Mouse (Mus musculus) large intestine, adult 2 months (tissue): ENCODE results near the gene Phyhd1. TPM values are rescaled to one million over a fixed set of nuclear protein-coding genes. Genes with fewer than 3 reads are reported as not detected.

Source experiments
- DNase-seq: peaks from one replicate; pipeline ENCODE4 v3.0.0-alpha.2; 2012; ENCODE audit warnings: low read depth, low spot score
- WGBS: fragments of 180-500 bp; shearing (Covaris S2); methylation state at CpG from one replicate; pipeline ENCODE4 v1.1.7; 2018; 5-methylcytosine and 5-hydroxymethylcytosine counted together
- polyA plus RNA-seq: library from polyadenylated mRNA; depleted of rRNA; stranded (reverse); fragments of >200 nt; gene quantifications from 2 replicates; pipeline ENCODE4 v1.2.3, GENCODE M21; 2012

Gene Phyhd1
- polyA plus RNA-seq, 1 experiment: 9.5 TPM

- no peak for DNase-seq
- WGBS: 90% methylated on average over 11 of the region's 11 CpGs
These were observed 14.7 kb downstream of the Phyhd1 start, which contains the start of gene Gm28038 for GRCm38 (mm10) chr2:30280743-30281142. Gene Gm28038, plus strand, starts transcription at chr2:30281043.

DNA sequence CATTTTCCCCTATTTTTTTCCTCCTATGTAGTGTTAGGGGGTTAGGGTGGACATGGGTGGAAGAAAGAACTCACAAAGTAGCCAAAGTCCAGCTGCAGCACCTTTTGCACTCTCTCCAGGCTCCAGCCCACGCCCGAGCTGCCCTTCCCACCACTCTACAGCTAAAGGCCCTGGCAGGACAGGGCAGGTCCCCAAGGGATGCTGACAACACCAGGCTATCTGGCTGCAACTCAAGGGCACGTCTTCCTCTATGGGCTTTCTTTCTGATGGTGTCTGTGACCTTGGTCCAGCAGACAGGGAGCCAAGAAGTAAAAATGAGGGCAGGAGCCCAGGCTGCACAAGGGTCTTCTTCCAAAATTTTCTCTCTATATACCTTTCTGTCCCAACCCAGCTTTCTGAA lies 15.6 kb downstream of the Phyhd1 start:
- 67% methylated on average over 3 of the region's 3 CpGs for WGBS

DNA sequence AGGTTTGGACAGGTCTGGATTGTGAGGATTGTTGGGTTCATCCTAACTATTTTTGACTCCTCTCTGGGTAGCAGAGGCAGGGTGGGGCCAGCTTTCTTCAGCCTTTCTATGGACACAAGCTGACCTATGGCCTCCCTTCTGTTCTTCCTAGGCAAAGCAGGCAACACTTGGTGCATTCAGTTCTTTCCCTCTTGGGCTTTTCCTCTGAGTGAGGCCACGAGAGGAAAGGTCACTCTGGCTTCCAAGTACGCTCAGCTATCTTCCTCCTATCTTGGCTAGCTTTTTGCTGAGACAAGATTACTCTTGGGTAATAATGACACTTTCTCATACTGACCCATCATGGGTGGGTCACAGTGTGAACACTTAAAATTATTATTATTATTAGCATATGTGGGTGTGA lies 17.2 kb downstream of the Phyhd1 start:
- no peak for DNase-seq
- WGBS: 85% methylated on average over 2 of the region's 2 CpGs

More for the DNA sequence above, 15.6 kb downstream of the Phyhd1 start:
- DNase-seq: no peak

GRCm38 (mm10) chr2:30285004-30285403 lies 19.0 kb downstream of the Phyhd1 start:
- 90% methylated on average over 5 of the region's 5 CpGs for WGBS
- no peak for DNase-seq

GRCm38 (mm10) chr2:30285416-30286181 lies 19.6 kb downstream of the Phyhd1 start:
- DNase-seq: no peak
- WGBS: 9% methylated on average over 38 of the region's 38 CpGs

DNA sequence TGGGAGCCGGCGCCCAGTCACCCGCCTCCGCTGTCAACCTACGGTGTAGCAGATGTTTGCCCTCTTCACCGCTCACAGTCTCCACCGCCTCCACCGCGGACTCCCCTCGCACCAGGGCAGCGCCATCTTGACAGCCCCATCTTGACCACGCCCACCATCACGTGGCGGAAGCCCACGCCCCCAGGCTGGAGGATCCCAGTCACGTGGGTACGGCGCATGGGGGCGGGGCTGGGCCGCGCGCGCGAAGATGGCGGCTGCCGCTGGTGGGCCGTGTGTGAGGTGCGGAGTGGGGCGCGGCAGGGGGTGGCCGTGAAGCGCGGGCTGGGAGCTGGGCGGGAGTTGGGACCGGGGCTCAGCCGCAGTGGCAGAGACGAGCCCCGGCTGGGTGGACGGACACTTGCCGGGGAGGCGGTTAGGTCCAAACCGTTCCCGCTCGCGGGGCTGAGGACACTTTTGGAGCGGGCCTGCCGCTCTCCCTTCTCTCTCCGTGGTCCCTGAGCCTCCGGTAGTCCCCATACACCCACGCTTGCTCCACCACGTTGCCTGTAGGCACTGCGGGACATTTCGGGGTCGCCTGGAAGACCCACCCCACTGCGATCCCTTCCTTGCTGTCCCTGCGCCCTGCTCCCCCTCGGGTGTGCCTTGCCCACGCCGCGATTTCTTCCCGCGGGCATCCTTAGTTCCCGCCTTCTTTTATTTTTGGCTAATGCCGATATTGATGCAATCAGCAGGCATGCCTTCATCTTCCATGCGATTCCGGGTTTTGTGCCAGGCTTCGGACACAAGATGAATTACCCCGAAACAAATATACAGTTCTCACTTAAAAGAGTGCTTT lies 20.4 kb downstream of the Phyhd1 start, which contains the start of the genes Dolk and Nup188:
TSS of gene Dolk (minus strand) at position 143 of the 835 bp plus-strand sequence.
TSS of gene Nup188 (plus strand) at position 206 of the 835 bp plus-strand sequence.
- WGBS: under 1% methylated on average over 68 of the region's 68 CpGs
- peak; percentile 87 for DNase-seq

- WGBS: 1% methylated on average over 10 of the region's 10 CpGs
- no peak for DNase-seq
These were observed 21.0 kb downstream of the Phyhd1 start for GRCm38 (mm10) chr2:30287027-30287373.

- WGBS: 67% methylated on average over 3 of the region's 3 CpGs
These were observed 33.5 kb downstream of the Phyhd1 start for GRCm38 (mm10) chr2:30299525-30299924.

GRCm38 (mm10) chr2:30299966-30300365 lies 34.0 kb downstream of the Phyhd1 start:
- WGBS: 82% methylated on average over 5 of the region's 5 CpGs
- DNase-seq: no peak

More at GRCm38 (mm10) chr2:30299525-30299924, 33.5 kb downstream of the Phyhd1 start:
- no peak for DNase-seq

DNA sequence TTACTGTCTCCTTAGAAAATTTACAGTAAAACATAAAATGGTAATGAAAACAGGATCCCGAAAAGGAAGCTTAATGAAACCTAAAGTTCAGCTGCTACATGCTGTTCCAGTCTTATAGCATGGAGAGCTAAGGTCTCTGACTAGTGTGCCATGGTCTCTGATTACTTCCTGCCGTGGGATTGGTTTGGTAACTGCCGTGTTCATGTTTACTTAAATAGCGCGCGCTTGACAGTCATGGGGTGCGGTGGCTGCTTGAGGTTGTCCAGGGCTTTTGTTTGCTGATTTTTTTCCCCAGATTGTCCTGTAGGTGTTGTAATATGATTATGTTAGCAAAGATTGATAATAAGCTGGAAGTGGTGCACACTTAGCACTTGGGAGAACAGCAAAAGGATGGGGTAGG lies 40.1 kb downstream of the Phyhd1 start:
- no peak for DNase-seq
- WGBS: 73% methylated on average over 7 of the region's 7 CpGs

- DNase-seq: no peak
- 67% methylated on average over 3 of the region's 3 CpGs for WGBS
These were observed 43.3 kb downstream of the Phyhd1 start for GRCm38 (mm10) chr2:30309351-30309750.

GRCm38 (mm10) chr2:30311481-30311880 lies 45.5 kb downstream of the Phyhd1 start:
- DNase-seq: no peak
- 91% methylated on average over 2 of the region's 2 CpGs for WGBS

GRCm38 (mm10) chr2:30316136-30316535 lies 50.1 kb downstream of the Phyhd1 start:
- WGBS: 94% methylated on average over 4 of the region's 4 CpGs
- no peak for DNase-seq

DNA sequence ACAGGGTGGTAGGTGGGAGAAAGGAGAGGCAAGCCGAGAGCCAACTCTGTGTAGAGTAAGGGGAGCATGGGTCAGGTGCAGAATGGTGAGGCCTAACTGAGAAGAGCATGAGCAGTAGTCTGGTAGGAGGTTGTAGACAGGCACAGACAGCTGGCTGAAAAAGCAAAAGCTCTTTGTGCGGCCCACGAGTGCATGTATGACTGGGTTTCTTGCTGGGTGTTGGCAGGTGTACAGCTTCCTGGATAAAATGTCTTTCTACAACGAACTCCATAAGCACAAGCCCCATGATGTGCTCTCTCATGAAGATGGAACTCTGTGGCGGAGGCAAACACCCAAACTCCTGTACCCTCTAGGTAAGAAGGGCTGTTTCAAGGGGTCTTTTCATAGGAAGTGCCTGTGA lies 51.0 kb downstream of the Phyhd1 start:
- DNase-seq: no peak
- 90% methylated on average over 5 of the region's 5 CpGs for WGBS

DNA sequence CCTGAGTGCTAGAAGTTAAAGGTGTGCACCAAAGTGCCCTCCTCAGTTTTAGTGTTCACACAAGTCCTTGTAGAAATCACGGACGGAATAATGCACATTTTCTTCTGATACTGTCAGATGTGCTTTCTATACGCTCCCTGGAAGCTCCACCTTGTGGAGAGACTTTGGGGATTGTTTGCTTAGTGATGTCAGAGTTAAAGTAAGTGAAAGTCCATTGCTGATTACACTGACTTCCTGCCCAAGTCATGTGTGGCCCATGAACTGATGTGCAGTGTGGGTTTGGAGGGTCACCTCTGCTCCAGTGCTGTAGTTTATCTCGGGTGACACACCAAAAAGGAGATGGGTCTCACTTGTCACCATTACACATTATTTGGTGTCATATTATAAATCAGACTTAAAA lies 53.3 kb downstream of the Phyhd1 start:
- DNase-seq: peak; percentile 6
- 41% methylated on average over 4 of the region's 4 CpGs for WGBS

GRCm38 (mm10) chr2:30323111-30323510 lies 57.1 kb downstream of the Phyhd1 start:
- DNase-seq: no peak
- WGBS: 86% methylated on average over 7 of the region's 7 CpGs

GRCm38 (mm10) chr2:30325296-30325695 lies 59.3 kb downstream of the Phyhd1 start:
- WGBS: 94% methylated on average over 5 of the region's 5 CpGs
- no peak for DNase-seq

- DNase-seq: no peak
- WGBS: 85% methylated on average over 7 of the region's 7 CpGs
These were observed 61.3 kb downstream of the Phyhd1 start for GRCm38 (mm10) chr2:30327276-30327675.

- WGBS: 83% methylated on average over 3 of the region's 3 CpGs
- DNase-seq: no peak
These were observed 62.8 kb downstream of the Phyhd1 start for GRCm38 (mm10) chr2:30328791-30329190.
